Mouse (Mus musculus): ENCODE results near the gene Asic3. TPM values are rescaled to one million over a fixed set of nuclear protein-coding genes. Genes with fewer than 3 reads are reported as not detected.

Asic3 gene
- polyA plus RNA-seq, 1 experiment, result not detected

GRCm38 (mm10) chr5:24451264-24452029 is 38.3 kb downstream of the Asic3 start:
- WGBS, result 3% methylated on average over 66 of the region's 66 CpGs
- TF ChIP-seq POLR2A (IDR thresholded peaks at IDR 0.05; ENCODE audit: insufficient read depth, low read depth, low read length) (peak; percentile 79), CTCF (IDR thresholded peaks at IDR 0.05; ENCODE audit: insufficient read depth, low read depth, low read length) (no peak)

GRCm38 (mm10) chr5:24452030-24452690 is 39.0 kb downstream of the Asic3 start, which contains the start of gene Agap3:
Gene Agap3, plus strand, starts transcription at chr5:24452177.
- peak within 1 kb of the TSS; percentile 93 for H3K4me3 ChIP-seq (ENCODE audit: insufficient read depth, low read depth, low read length)
- peak within 1 kb of the TSS; percentile 99 for H3K27ac ChIP-seq (ENCODE audit: insufficient read depth, low read depth, low read length)
- under 1% methylated on average over 81 of the region's 85 CpGs for WGBS
- TF ChIP-seq CTCF (IDR thresholded peaks at IDR 0.05; ENCODE audit: insufficient read depth, low read depth, low read length) (no peak), POLR2A (IDR thresholded peaks at IDR 0.05; ENCODE audit: insufficient read depth, low read depth, low read length) (no peak)
- peaks cover 39% of the 10 kb centered on the region for H3K4me1 ChIP-seq (ENCODE audit: control insufficient read depth, insufficient read depth, low read length)

More at GRCm38 (mm10) chr5:24451264-24452029, 38.3 kb downstream of the Asic3 start:
- Histone ChIP-seq H3K4me3 (ENCODE audit: insufficient read depth, low read depth, low read length) (peak overlapping the region; percentile 93), H3K27ac (ENCODE audit: insufficient read depth, low read depth, low read length) (peak overlapping the region; percentile 99), H3K4me1 (ENCODE audit: control insufficient read depth, insufficient read depth, low read length) (peaks cover 41% of the 10 kb centered on the region)

- Histone ChIP-seq H3K27ac (ENCODE audit: insufficient read depth, low read depth, low read length) (peak overlapping the region; percentile 67), H3K4me3 (ENCODE audit: insufficient read depth, low read depth, low read length) (peak overlapping the region; percentile 93), H3K4me1 (ENCODE audit: control insufficient read depth, insufficient read depth, low read length) (peaks cover 38% of the 10 kb centered on the region)
- TF ChIP-seq CTCF (IDR thresholded peaks at IDR 0.05; ENCODE audit: insufficient read depth, low read depth, low read length) (no peak), POLR2A (IDR thresholded peaks at IDR 0.05; ENCODE audit: insufficient read depth, low read depth, low read length) (no peak)
- WGBS, result under 1% methylated on average over 29 of the region's 29 CpGs
Measured at GRCm38 (mm10) chr5:24452691-24453233, 39.6 kb downstream of the Asic3 start.

- Histone ChIP-seq H3K27ac (ENCODE audit: insufficient read depth, low read depth, low read length) (0 out of 2 replicates have a peak overlapping the region, but pooled peaks have one; percentile 3), H3K4me1 (ENCODE audit: control insufficient read depth, insufficient read depth, low read length) (peaks cover 35% of the 10 kb centered on the region), H3K4me3 (ENCODE audit: insufficient read depth, low read depth, low read length) (peak overlapping the region; percentile 93)
- TF ChIP-seq POLR2A (IDR thresholded peaks at IDR 0.05; ENCODE audit: insufficient read depth, low read depth, low read length) (no peak), CTCF (IDR thresholded peaks at IDR 0.05; ENCODE audit: insufficient read depth, low read depth, low read length) (no peak)
- WGBS, result 15% methylated on average over 5 of the region's 5 CpGs
Measured at GRCm38 (mm10) chr5:24453283-24453984, 40.2 kb downstream of the Asic3 start.

- Histone ChIP-seq H3K4me1 (ENCODE audit: control insufficient read depth, insufficient read depth, low read length) (peaks cover 35% of the 10 kb centered on the region), H3K27ac (ENCODE audit: insufficient read depth, low read depth, low read length) (no peak overlapping the region), H3K4me3 (ENCODE audit: insufficient read depth, low read depth, low read length) (no peak overlapping the region)
- TF ChIP-seq POLR2A (IDR thresholded peaks at IDR 0.05; ENCODE audit: insufficient read depth, low read depth, low read length), result no peak
- no peak for TF ChIP-seq CTCF (IDR thresholded peaks at IDR 0.05; ENCODE audit: insufficient read depth, low read depth, low read length)
- WGBS, result 24% methylated on average over 2 of the region's 2 CpGs
Measured at GRCm38 (mm10) chr5:24453985-24454303, 40.8 kb downstream of the Asic3 start.

GRCm38 (mm10) chr5:24455076-24455475 is 41.9 kb downstream of the Asic3 start:
- H3K4me1 ChIP-seq (ENCODE audit: control insufficient read depth, insufficient read depth, low read length), result peaks cover 35% of the 10 kb centered on the region
- 73% methylated on average over 3 of the region's 3 CpGs for WGBS
- TF ChIP-seq POLR2A (IDR thresholded peaks at IDR 0.05; ENCODE audit: insufficient read depth, low read depth, low read length) (no peak), CTCF (IDR thresholded peaks at IDR 0.05; ENCODE audit: insufficient read depth, low read depth, low read length) (no peak)
- H3K4me3 ChIP-seq (ENCODE audit: insufficient read depth, low read depth, low read length), result no peak overlapping the region
- H3K27ac ChIP-seq (ENCODE audit: insufficient read depth, low read depth, low read length), result no peak overlapping the region

- WGBS, result 53% methylated on average over 7 of the region's 7 CpGs
- Histone ChIP-seq H3K4me3 (ENCODE audit: insufficient read depth, low read depth, low read length) (no peak overlapping the region), H3K4me1 (ENCODE audit: control insufficient read depth, insufficient read depth, low read length) (peaks cover 35% of the 10 kb centered on the region), H3K27ac (ENCODE audit: insufficient read depth, low read depth, low read length) (no peak overlapping the region)
- TF ChIP-seq POLR2A (IDR thresholded peaks at IDR 0.05; ENCODE audit: insufficient read depth, low read depth, low read length) (no peak), CTCF (IDR thresholded peaks at IDR 0.05; ENCODE audit: insufficient read depth, low read depth, low read length) (no peak)
Measured at GRCm38 (mm10) chr5:24455613-24456012, 42.4 kb downstream of the Asic3 start.

GRCm38 (mm10) chr5:24466762-24467161 is 53.6 kb downstream of the Asic3 start:
- H3K27ac ChIP-seq (ENCODE audit: insufficient read depth, low read depth, low read length), result no peak overlapping the region
- WGBS, result 38% methylated on average over 12 of the region's 12 CpGs
- TF ChIP-seq POLR2A (IDR thresholded peaks at IDR 0.05; ENCODE audit: insufficient read depth, low read depth, low read length) (no peak), CTCF (IDR thresholded peaks at IDR 0.05; ENCODE audit: insufficient read depth, low read depth, low read length) (no peak)

More at GRCm38 (mm10) chr5:24466762-24467161, 53.6 kb downstream of the Asic3 start:
- peaks cover 13% of the 10 kb centered on the region for H3K4me1 ChIP-seq (ENCODE audit: control insufficient read depth, insufficient read depth, low read length)
- no peak overlapping the region for H3K4me3 ChIP-seq (ENCODE audit: insufficient read depth, low read depth, low read length)

Other genes with a start within 250 kb of the Asic3 start
- not detected in 2 replicates for gene Nupl2, start 248.4 kb upstream of the Asic3 start, polyA plus RNA-seq (2012; ENCODE audit: insufficient read depth, insufficient read length, low replicate concordance, missing spikeins)
- not detected in 2 replicates for gene Kcnh2, start 61.8 kb upstream of the Asic3 start, polyA plus RNA-seq (2012; ENCODE audit: insufficient read depth, insufficient read length, low replicate concordance, missing spikeins)
- gene Nos3, start 48.6 kb upstream of the Asic3 start, polyA plus RNA-seq (2012; ENCODE audit: insufficient read depth, insufficient read length, low replicate concordance, missing spikeins), result not detected in 2 replicates
- gene Atg9b, start 21.2 kb upstream of the Asic3 start, polyA plus RNA-seq (2012; ENCODE audit: insufficient read depth, insufficient read length, low replicate concordance, missing spikeins), result not detected in 2 replicates
- gene Abcb8, start 19.7 kb upstream of the Asic3 start, polyA plus RNA-seq (2012; ENCODE audit: insufficient read depth, insufficient read length, low replicate concordance, missing spikeins), result not detected in 2 replicates
- gene Cdk5, start 10.1 kb downstream of the Asic3 start, polyA plus RNA-seq (2012; ENCODE audit: insufficient read depth, insufficient read length, low replicate concordance, missing spikeins), result not detected in 2 replicates
- gene Slc4a2, start 10.4 kb downstream of the Asic3 start, polyA plus RNA-seq (2012; ENCODE audit: insufficient read depth, insufficient read length, low replicate concordance, missing spikeins), result not detected in 2 replicates
- gene Fastk, start 31.9 kb downstream of the Asic3 start, polyA plus RNA-seq (2012; ENCODE audit: insufficient read depth, insufficient read length, low replicate concordance, missing spikeins), result not detected in 2 replicates
- gene Tmub1, start 34.5 kb downstream of the Asic3 start, polyA plus RNA-seq (2012; ENCODE audit: insufficient read depth, insufficient read length, low replicate concordance, missing spikeins), result not detected in 2 replicates
- not detected in 2 replicates for gene Agap3, start 38.8 kb downstream of the Asic3 start, polyA plus RNA-seq (2012; ENCODE audit: insufficient read depth, insufficient read length, low replicate concordance, missing spikeins)
- gene Gbx1, start 113.8 kb downstream of the Asic3 start, polyA plus RNA-seq (2012; ENCODE audit: insufficient read depth, insufficient read length, low replicate concordance, missing spikeins), result not detected in 2 replicates
- gene Asb10, start 127.6 kb downstream of the Asic3 start, polyA plus RNA-seq (2012; ENCODE audit: insufficient read depth, insufficient read length, low replicate concordance, missing spikeins), result not detected in 2 replicates
- not detected in 2 replicates for gene 4931409K22Rik, start 143.4 kb downstream of the Asic3 start, polyA plus RNA-seq (2012; ENCODE audit: insufficient read depth, insufficient read length, low replicate concordance, missing spikeins)
- gene Abcf2, start 164.1 kb downstream of the Asic3 start, polyA plus RNA-seq (2012; ENCODE audit: insufficient read depth, insufficient read length, low replicate concordance, missing spikeins), result not detected in 2 replicates
- not detected in 2 replicates for gene Chpf2, start 173.3 kb downstream of the Asic3 start, polyA plus RNA-seq (2012; ENCODE audit: insufficient read depth, insufficient read length, low replicate concordance, missing spikeins)
- gene Smarcd3, start 211.0 kb downstream of the Asic3 start, polyA plus RNA-seq (2012; ENCODE audit: insufficient read depth, insufficient read length, low replicate concordance, missing spikeins), result not detected in 2 replicates

Measured in olfactory bulb, adult 2 months (tissue).